Mouse (Mus musculus) embryonic facial prominence, embryonic 13.5 days (tissue): ENCODE measurements at regions not wholly inside any gene's neighbourhood (a gene's known extent, or its start where the extent isn't known, plus 50 kb on each side); places are given as distances from the start of the nearest gene placed in this dataset.
"Not testable (repeated sequence)": the region's sequence is repeated elsewhere in the genome, so short reads cannot be mapped to it uniquely, and the experiment has no call there.

Experiments
- ATAC-seq: fragments of 200-750 bp; cut with Nextera tagmentation; 2 replicates; pipeline ENCODE4 v1.8.0; 2017; ENCODE audit warnings: low read depth; ENCODE audit not compliant: insufficient number of reproducible peaks, insufficient read depth, low FRiP score, low TSS enrichment
- H3K27ac ChIP-seq: fragments of 300-500 bp; sonication (generic); 2 replicates; pipeline ENCODE4 v1.5.1; 2015; ENCODE audit warnings: moderate library complexity, mild to moderate bottlenecking, inconsistent platforms
- H3K27me3 ChIP-seq: fragments of 300-500 bp; sonication (generic); 2 replicates; pipeline ENCODE4 v1.6.1; 2015; ENCODE audit warnings: mild to moderate bottlenecking, inconsistent platforms
- H3K36me3 ChIP-seq: fragments of 300-500 bp; sonication (generic); 2 replicates; pipeline ENCODE4 v1.6.1; 2015; ENCODE audit warnings: mild to moderate bottlenecking, inconsistent platforms
- H3K4me1 ChIP-seq: fragments of 300-500 bp; sonication (generic); 2 replicates; pipeline ENCODE4 v1.6.1; 2015; ENCODE audit warnings: inconsistent platforms
- H3K4me2 ChIP-seq: fragments of 300-500 bp; sonication (generic); 2 replicates; pipeline ENCODE4 v1.6.1; 2015; ENCODE audit warnings: moderate library complexity, mild to moderate bottlenecking, inconsistent platforms
- H3K4me3 ChIP-seq: fragments of 300-500 bp; sonication (generic); 2 replicates; pipeline ENCODE4 v1.5.1; 2015; ENCODE audit warnings: mild to moderate bottlenecking, inconsistent platforms
- H3K9ac ChIP-seq: fragments of 300-500 bp; sonication (generic); 2 replicates; pipeline ENCODE4 v1.6.1; 2015; ENCODE audit warnings: mild to moderate bottlenecking, inconsistent platforms
- H3K9me3 ChIP-seq: fragments of 300-500 bp; sonication (generic); 2 replicates; pipeline ENCODE4 v1.6.1; 2016; ENCODE audit warnings: inconsistent platforms
- WGBS: fragments of 180-500 bp; shearing (Covaris S2); methylation state at CpG from one replicate; pipeline ENCODE4 v1.1.7; 2015; ENCODE audit warnings: mixed read lengths; 5-methylcytosine and 5-hydroxymethylcytosine counted together

DNA sequence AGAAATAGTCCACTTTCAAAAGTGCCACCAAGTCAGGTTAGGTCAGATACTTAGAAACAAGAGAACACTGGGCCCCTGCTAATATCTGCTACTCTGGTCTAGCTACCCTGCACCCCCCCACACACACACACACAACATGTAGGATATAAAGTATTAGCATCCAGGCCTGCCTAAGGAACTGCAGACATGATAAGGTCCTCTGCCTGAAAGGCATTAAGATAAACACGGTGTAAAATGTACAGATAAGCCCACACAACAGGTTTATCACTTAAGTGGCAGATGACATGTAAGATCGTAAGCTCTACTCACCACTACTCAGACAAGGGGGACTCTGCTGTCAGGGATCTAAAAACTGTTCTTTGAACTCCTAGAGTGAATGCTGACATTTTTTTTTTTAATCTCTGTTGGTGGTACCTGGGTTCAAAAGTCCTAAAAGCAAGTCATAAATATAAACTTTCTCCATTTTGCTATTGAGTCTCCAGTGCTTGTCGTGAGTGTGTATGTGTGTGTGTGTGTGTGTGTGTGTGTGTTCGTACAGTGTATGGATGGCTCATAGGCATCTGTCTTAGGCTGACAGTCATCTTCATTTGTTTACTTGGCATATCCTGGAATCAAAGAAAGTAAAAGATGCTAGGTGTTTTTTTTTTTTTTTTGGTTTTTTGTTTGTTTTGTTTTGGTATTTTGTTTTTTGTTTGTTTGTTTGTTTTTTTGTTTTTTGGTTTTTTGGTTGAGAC, 52.2 kb downstream of the Gm9817 start:
- ATAC-seq = no peak
- WGBS = 82% methylated on average over 4 of the region's 4 CpGs
- Histone ChIP-seq H3K9ac (no peak overlapping the region), H3K4me3 (no peak overlapping the region), H3K4me1 (no peaks in the 10 kb centered on the region), H3K27me3 (no peaks in the 10 kb centered on the region), H3K27ac (no peak overlapping the region), H3K36me3 (no peaks in the 10 kb centered on the region), H3K9me3 (no peaks in the 10 kb centered on the region), H3K4me2 (no peak overlapping the region)

DNA sequence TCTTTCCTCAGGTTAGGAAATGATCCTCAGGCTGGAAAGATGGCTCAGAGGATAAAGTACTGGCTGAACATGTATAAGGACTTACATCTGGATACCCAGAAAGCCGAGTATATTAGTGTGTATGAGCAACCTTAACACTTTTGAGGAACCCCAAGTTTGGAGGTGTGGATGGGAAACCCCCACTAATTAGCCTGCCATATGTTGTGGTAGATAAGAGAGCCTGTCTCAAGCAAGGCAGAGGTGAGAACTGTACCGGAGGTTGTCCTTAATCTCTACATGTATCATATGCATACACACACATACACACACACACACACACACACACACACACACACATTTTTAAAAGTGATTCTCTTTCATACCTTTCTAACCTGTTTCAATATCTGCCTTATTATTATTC, 62.1 kb downstream of the Gm9817 start:
- no peak overlapping the region for H3K4me2 ChIP-seq
- no peak overlapping the region for H3K9ac ChIP-seq
- no peak for ATAC-seq
- 82% methylated on average over 2 of the region's 2 CpGs for WGBS
- H3K4me3 ChIP-seq = no peak overlapping the region
- no peak overlapping the region for H3K27ac ChIP-seq
- H3K27me3 ChIP-seq = no peaks in the 10 kb centered on the region
- H3K36me3 ChIP-seq = no peaks in the 10 kb centered on the region
- no peaks in the 10 kb centered on the region for H3K9me3 ChIP-seq
- no peaks in the 10 kb centered on the region for H3K4me1 ChIP-seq

DNA sequence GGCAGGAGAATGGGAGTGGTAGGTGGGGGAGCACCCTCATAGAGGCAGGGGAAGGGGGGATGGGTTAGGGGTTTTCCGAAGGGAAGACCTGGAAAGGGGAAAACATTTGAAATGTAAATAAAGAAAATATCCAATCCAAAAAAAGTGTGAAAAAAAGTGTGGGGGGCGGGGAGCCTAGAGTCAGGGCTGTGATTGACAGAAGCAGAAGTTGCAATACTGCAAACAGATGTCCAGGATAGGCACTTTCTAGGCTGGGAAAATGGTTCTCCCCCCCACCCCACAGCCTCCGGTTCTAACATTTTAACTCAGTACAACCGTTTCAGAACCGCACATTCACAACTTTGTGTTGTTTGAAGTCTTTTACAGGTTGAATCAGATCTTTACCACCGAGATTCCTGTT, 66.6 kb downstream of the Gm9817 start:
- no peak overlapping the region for H3K27ac ChIP-seq
- no peak overlapping the region for H3K9ac ChIP-seq
- no peaks in the 10 kb centered on the region for H3K4me1 ChIP-seq
- H3K27me3 ChIP-seq = no peaks in the 10 kb centered on the region
- H3K4me2 ChIP-seq = no peak overlapping the region
- no peaks in the 10 kb centered on the region for H3K36me3 ChIP-seq
- H3K9me3 ChIP-seq = no peaks in the 10 kb centered on the region
- H3K4me3 ChIP-seq = no peak overlapping the region
- WGBS = 74% methylated on average over 6 of the region's 6 CpGs
- ATAC-seq = no peak

- 72% methylated on average over 3 of the region's 3 CpGs for WGBS
These were observed 77.7 kb downstream of the Gm9817 start for GRCm38 (mm10) chr13:45156223-45156622.

GRCm38 (mm10) chr13:45156982-45157381, 78.5 kb downstream of the Gm9817 start:
- WGBS = 89% methylated on average over 2 of the region's 2 CpGs
- no peak for ATAC-seq

More at GRCm38 (mm10) chr13:45156223-45156622, 77.7 kb downstream of the Gm9817 start:
- Histone ChIP-seq H3K36me3 (no peaks in the 10 kb centered on the region), H3K27ac (no peak overlapping the region), H3K4me3 (no peak overlapping the region), H3K27me3 (no peaks in the 10 kb centered on the region), H3K9me3 (no peaks in the 10 kb centered on the region), H3K4me2 (no peak overlapping the region), H3K4me1 (no peaks in the 10 kb centered on the region), H3K9ac (no peak overlapping the region)
- ATAC-seq = no peak

DNA sequence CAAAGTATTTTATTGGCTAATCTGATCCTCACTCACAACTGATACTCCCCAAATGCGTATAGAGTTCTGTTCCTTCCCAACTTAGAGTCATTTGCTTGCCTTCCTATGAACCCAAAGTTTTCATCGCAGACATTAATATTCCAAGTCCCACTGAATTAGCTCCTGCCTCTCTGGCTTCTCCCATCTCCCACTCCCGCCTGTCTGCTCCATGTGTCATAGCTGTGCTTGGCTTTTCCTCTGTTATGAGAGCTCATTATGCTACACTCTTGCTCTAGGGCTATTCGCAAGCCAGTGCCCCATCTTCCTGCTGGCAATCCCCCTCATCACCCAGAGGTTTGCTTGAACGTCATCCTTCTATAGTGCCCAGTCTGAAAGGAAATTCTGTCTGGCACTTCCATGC, 81.8 kb downstream of the Gm9817 start:
- no peaks in the 10 kb centered on the region for H3K36me3 ChIP-seq
- no peaks in the 10 kb centered on the region for H3K9me3 ChIP-seq
- H3K4me2 ChIP-seq = no peak overlapping the region
- H3K27me3 ChIP-seq = no peaks in the 10 kb centered on the region
- no peaks in the 10 kb centered on the region for H3K4me1 ChIP-seq
- no peak overlapping the region for H3K27ac ChIP-seq
- 90% methylated on average over 5 of the region's 5 CpGs for WGBS
- ATAC-seq = no peak
- no peak overlapping the region for H3K9ac ChIP-seq
- no peak overlapping the region for H3K4me3 ChIP-seq

More at GRCm38 (mm10) chr13:45156982-45157381, 78.5 kb downstream of the Gm9817 start:
- Histone ChIP-seq H3K27ac (no peak overlapping the region), H3K36me3 (no peaks in the 10 kb centered on the region), H3K27me3 (no peaks in the 10 kb centered on the region), H3K9me3 (no peaks in the 10 kb centered on the region), H3K4me3 (no peak overlapping the region), H3K9ac (no peak overlapping the region), H3K4me2 (no peak overlapping the region), H3K4me1 (no peaks in the 10 kb centered on the region)

- Histone ChIP-seq H3K27ac (no peak overlapping the region), H3K4me1 (no peaks in the 10 kb centered on the region), H3K9me3 (no peaks in the 10 kb centered on the region), H3K4me3 (no peak overlapping the region), H3K27me3 (no peaks in the 10 kb centered on the region), H3K4me2 (no peak overlapping the region), H3K36me3 (no peaks in the 10 kb centered on the region), H3K9ac (no peak overlapping the region)
- 32% methylated on average over 6 of the region's 6 CpGs for WGBS
- no peak for ATAC-seq
These were observed 85.7 kb downstream of the Gm9817 start for GRCm38 (mm10) chr13:45164001-45164778.

DNA sequence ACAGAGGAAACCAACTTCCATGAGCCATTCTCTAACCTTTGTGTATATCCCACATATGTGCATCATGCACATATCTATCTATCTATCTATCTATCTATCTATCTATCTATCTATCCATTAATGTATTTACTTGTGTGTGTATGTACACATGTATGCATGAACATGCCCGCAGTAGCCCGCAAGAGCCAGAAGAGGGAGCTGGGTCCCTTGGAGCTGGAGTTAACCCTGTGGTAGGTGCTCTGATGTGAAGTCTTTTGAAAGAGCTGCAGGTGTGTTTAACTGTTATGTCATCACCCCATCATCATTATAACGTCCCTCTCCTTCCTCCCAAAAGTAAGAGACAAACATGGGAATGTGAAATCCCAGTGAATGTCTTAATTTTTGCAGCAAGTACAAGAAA, 86.7 kb downstream of the Gm9817 start:
- 95% methylated on average over 3 of the region's 3 CpGs for WGBS
- no peak for ATAC-seq
- H3K27me3 ChIP-seq = no peaks in the 10 kb centered on the region
- H3K9me3 ChIP-seq = no peaks in the 10 kb centered on the region
- no peaks in the 10 kb centered on the region for H3K4me1 ChIP-seq
- no peak overlapping the region for H3K4me3 ChIP-seq
- no peak overlapping the region for H3K4me2 ChIP-seq
- H3K36me3 ChIP-seq = no peaks in the 10 kb centered on the region
- no peak overlapping the region for H3K9ac ChIP-seq
- H3K27ac ChIP-seq = no peak overlapping the region

DNA sequence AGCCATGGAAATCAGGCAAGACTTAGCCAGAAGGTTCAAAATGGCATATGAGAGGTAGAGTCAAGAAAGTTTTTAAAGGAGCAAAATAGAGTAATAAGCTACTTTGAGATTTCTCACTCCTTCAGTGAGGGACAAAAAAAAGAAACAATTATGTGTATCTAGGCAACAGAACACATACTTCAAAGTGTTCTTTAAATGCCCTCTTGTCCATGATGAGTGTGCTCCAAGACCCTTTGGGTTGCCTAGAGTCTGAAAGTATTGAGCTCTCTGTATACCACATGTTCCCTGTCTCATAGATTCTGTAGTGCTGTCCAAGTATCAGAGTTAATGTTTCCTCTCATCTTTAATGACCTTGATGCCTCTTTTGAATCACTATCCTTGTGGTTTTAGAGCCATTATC, 91.2 kb downstream of the Gm9817 start:
- Histone ChIP-seq H3K9me3 (0 out of 2 replicates have a peak, but pooled peaks cover 3% of the 10 kb centered on the region), H3K27me3 (no peaks in the 10 kb centered on the region), H3K27ac (no peak overlapping the region), H3K4me1 (no peaks in the 10 kb centered on the region), H3K36me3 (no peaks in the 10 kb centered on the region), H3K4me2 (no peak overlapping the region), H3K4me3 (no peak overlapping the region), H3K9ac (no peak overlapping the region)
- ATAC-seq = no peak

DNA sequence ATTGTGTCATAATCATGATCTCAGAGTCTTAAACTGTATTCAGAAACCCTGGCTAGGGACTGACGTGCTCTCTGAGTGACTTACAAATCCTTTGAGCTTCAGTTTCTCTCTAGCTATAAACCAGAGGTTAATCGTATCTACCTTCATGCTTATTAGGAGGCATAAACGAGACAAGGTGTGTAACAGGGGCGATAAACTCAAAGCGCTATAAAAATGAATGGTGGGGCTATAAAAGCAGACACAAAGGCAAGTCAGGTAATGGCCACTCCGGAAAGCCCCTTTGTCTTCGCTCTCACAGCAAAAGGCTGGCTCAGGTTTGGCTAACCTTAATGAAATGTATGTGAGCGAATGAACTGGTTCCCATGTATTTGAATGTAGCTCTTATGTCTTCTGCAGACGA, 94.6 kb downstream of the Gm9817 start:
- Histone ChIP-seq H3K9ac (no peak overlapping the region), H3K4me1 (no peaks in the 10 kb centered on the region), H3K9me3 (0 out of 2 replicates have a peak, but pooled peaks cover 3% of the 10 kb centered on the region), H3K4me3 (no peak overlapping the region), H3K36me3 (no peaks in the 10 kb centered on the region), H3K27ac (no peak overlapping the region), H3K27me3 (no peaks in the 10 kb centered on the region), H3K4me2 (no peak overlapping the region)
- WGBS = 86% methylated on average over 9 of the region's 9 CpGs
- ATAC-seq = no peak

DNA sequence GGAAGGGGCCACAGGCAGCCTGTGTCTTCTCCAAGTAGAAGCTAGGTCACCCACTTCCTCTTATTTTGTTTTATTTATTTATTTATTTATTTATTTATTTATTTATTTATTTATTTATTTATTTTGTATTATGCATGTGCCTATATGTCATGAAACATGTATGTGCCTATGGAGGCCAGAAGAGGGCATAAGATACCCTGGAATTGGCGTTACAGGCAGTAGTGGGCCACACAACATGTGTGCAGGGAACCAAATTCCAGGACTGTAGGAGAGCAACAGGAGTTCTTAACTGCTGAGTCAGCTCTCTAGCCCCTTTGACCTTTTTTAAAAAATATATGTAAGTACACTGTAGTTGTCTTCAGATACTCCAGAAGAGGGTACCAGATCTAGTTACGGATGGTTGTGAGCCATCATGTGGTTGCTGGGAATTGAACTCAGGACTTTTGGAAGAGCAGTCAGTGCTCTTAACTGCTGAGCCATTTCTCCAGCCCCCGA, 97.3 kb downstream of the Gm9817 start:
- H3K4me2 ChIP-seq, H3K27ac ChIP-seq, H3K27me3 ChIP-seq, H3K9me3 ChIP-seq, H3K36me3 ChIP-seq, H3K4me1 ChIP-seq, ATAC-seq, H3K9ac ChIP-seq, H3K4me3 ChIP-seq: not testable (repeated sequence)
- 87% methylated on average over 3 of the region's 3 CpGs for WGBS
